Mouse (Mus musculus) heart, adult 8-10 months (tissue): Measurements from ENCODE around the gene Gm5148. TPM values are rescaled to one million over a fixed set of nuclear protein-coding genes. Genes with fewer than 3 reads are reported as not detected.

Experiments
- DNase-seq: peaks from one replicate; pipeline ENCODE4 v3.0.0; 2022; ENCODE audit warnings: low spot score
- total RNA-seq, 4 experiments: library from RNA; stranded (reverse); gene quantifications; 2 replicates each; pipeline ENCODE4 v1.2.4; 2022

Gm5148 gene
- total RNA-seq, 4 experiments from 2014 or later, result not detected

- DNase-seq, result no peak
Measured at GRCm38 (mm10) chr3:37738171-37738950, 14.1 kb upstream of the Gm5148 start.

GRCm38 (mm10) chr3:37737407-37737806 lies 13.1 kb upstream of the Gm5148 start:
- DNase-seq, result peak; percentile 85

- DNase-seq, result no peak
Measured at GRCm38 (mm10) chr3:37735166-37735565, 10.9 kb upstream of the Gm5148 start.

GRCm38 (mm10) chr3:37729142-37729541 lies 4.9 kb upstream of the Gm5148 start:
- peak; percentile 89 for DNase-seq

- peak; percentile 49 for DNase-seq
Measured at GRCm38 (mm10) chr3:37728112-37729100, 4.1 kb upstream of the Gm5148 start.

- DNase-seq, result no peak
Measured at GRCm38 (mm10) chr3:37727392-37727791, 3.1 kb upstream of the Gm5148 start.

- peak; percentile 74 for DNase-seq
Measured at GRCm38 (mm10) chr3:37726501-37727140, 2.3 kb upstream of the Gm5148 start.

GRCm38 (mm10) chr3:37724946-37725735 lies 851 bp upstream of the Gm5148 start:
- DNase-seq, result no peak

GRCm38 (mm10) chr3:37723662-37724170 lies 574 bp downstream of the Gm5148 start:
- no peak for DNase-seq

- no peak for DNase-seq
Measured at GRCm38 (mm10) chr3:37723061-37723521, 1.2 kb downstream of the Gm5148 start.

GRCm38 (mm10) chr3:37722487-37723060 lies 1.7 kb downstream of the Gm5148 start:
- no peak for DNase-seq

GRCm38 (mm10) chr3:37716992-37717391 lies 7.3 kb downstream of the Gm5148 start:
- DNase-seq, result no peak

GRCm38 (mm10) chr3:37715734-37716133 lies 8.6 kb downstream of the Gm5148 start:
- no peak for DNase-seq

- DNase-seq, result peak; percentile 48
Measured at GRCm38 (mm10) chr3:37712501-37712900, 11.8 kb downstream of the Gm5148 start.

- no peak for DNase-seq
Measured at GRCm38 (mm10) chr3:37711639-37712038, 12.7 kb downstream of the Gm5148 start.

- no peak for DNase-seq
Measured at GRCm38 (mm10) chr3:37707801-37708200, 16.5 kb downstream of the Gm5148 start.

GRCm38 (mm10) chr3:37706439-37706838 lies 17.9 kb downstream of the Gm5148 start:
- peak; percentile 26 for DNase-seq

GRCm38 (mm10) chr3:37705436-37705835 lies 18.9 kb downstream of the Gm5148 start:
- no peak for DNase-seq

- no peak for DNase-seq
Measured at GRCm38 (mm10) chr3:37704701-37705279, 19.5 kb downstream of the Gm5148 start.

GRCm38 (mm10) chr3:37703066-37703465 lies 21.2 kb downstream of the Gm5148 start:
- no peak for DNase-seq
